In the genomic region with DNA sequence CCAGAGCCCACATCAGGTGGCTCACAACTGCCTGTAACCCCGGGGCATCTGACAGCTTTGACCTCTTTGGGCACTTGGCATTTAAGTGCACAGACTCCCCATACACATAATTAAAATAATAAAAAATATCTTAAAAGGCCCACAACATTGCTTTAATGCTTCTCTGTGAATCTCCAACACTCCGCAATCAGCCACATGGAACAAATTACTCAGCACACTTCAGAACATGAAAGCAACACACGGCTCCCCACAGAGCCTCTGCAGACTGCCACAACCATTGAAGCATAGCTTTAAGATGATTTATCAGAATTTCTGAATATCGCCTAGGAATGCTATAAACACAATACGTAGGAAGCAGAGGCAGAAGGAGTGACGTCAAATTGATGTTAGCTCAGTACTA, we compare ENCODE assay signal across 20 mouse cellular contexts.
"Had no signal": no experiment of that assay in that cellular context is flagged by ENCODE, and none has a peak within 500 bp of the region (broad histone marks: within the 10 kb centered on the region; RNA-seq: fewer than 3 reads in every experiment).

No protein-coding gene starts in this region.

- DNase-seq: liver, embryonic 13.5 days; liver, postnatal 0 days; lung, adult 2 months; lung, postnatal 14 days; lung, postnatal 36 days; right cerebral cortex, adult 18-20 months; thymus, adult 18-20 months; thymus, postnatal 14 days; thymus, postnatal 36 days had no signal

- H3K27ac ChIP-seq: liver, embryonic 13.5 days; liver, embryonic 15.5 days; lung, embryonic 15.5 days; macrophage; midbrain, embryonic 10.5 days; midbrain, embryonic 13.5 days; neural tube, embryonic 13.5 days; neural tube, embryonic 15.5 days; stomach, embryonic 15.5 days; stomach, postnatal 0 days had no signal

- H3K4me3 ChIP-seq: liver, embryonic 13.5 days; liver, embryonic 15.5 days; lung, embryonic 15.5 days; megakaryocyte, embryonic 14.5 days; midbrain, embryonic 10.5 days; midbrain, embryonic 13.5 days; myocyte; neural tube, embryonic 13.5 days; neural tube, embryonic 15.5 days; stomach, embryonic 15.5 days had no signal
